Mouse (Mus musculus) myocyte (in vitro differentiated cells): Measurements from ENCODE around the gene Atpaf1.

Experiments used
- MAX ChIP-seq: IDR thresholded peaks from one replicate; pipeline ENCODE4 v1.6.1; 2011; ENCODE audit warnings: low read depth, mild to moderate bottlenecking, control low read depth
- POLR2A ChIP-seq: IDR thresholded peaks from one replicate; pipeline ENCODE4 v1.6.1; 2011; ENCODE audit warnings: low read depth, mild to moderate bottlenecking, control low read depth, moderate library complexity; ENCODE audit not compliant: insufficient read length
- TCF3 ChIP-seq: IDR thresholded peaks from one replicate; pipeline ENCODE4 v1.6.1; 2011; ENCODE audit warnings: low read depth, control low read depth; ENCODE audit not compliant: insufficient read length

GRCm38 (mm10) chr4:115847377-115847776 is 62.8 kb downstream of the Atpaf1 start:
- no peak for TF ChIP-seq MAX
- no peak for TF ChIP-seq TCF3
- no peak for TF ChIP-seq POLR2A
